Mouse (Mus musculus) liver, embryonic 13.5 days (tissue): Measurements from ENCODE around the gene Spns1. TPM values are rescaled to one million over a fixed set of nuclear protein-coding genes. Genes with fewer than 3 reads are reported as not detected.
A peak's percentile ranks its signal among the peaks of the same experiment; 100 is the strongest.

ENCODE experiments used
- ATAC-seq: fragments of 200-750 bp; cut with Nextera tagmentation; 2 replicates; pipeline ENCODE4 v1.8.0; 2017; ENCODE audit warnings: low read depth, mild to moderate bottlenecking, moderate number of reproducible peaks, moderate library complexity
- DNase-seq: peaks from one replicate; pipeline ENCODE4 v3.0.0; 2022
- H3K27ac ChIP-seq: fragments of 300-500 bp; sonication (generic); 2 replicates; pipeline ENCODE4 v1.5.1; 2015; ENCODE audit warnings: moderate library complexity, mild to moderate bottlenecking, inconsistent platforms
- H3K27me3 ChIP-seq: fragments of 300-500 bp; sonication (generic); 2 replicates; pipeline ENCODE4 v1.6.1; 2015; ENCODE audit warnings: mild to moderate bottlenecking, inconsistent platforms
- H3K36me3 ChIP-seq: fragments of 300-500 bp; sonication (generic); 2 replicates; pipeline ENCODE4 v1.6.1; 2015; ENCODE audit warnings: mild to moderate bottlenecking, inconsistent platforms
- H3K4me1 ChIP-seq: fragments of 300-500 bp; sonication (generic); replicated peaks from 2 replicates; pipeline ENCODE4 v1.6.1; 2015; ENCODE audit warnings: inconsistent platforms
- H3K4me2 ChIP-seq: fragments of 300-500 bp; sonication (generic); 2 replicates; pipeline ENCODE4 v1.6.1; 2015; ENCODE audit warnings: inconsistent platforms, mild to moderate bottlenecking, moderate library complexity
- H3K4me3 ChIP-seq: fragments of 300-500 bp; sonication (generic); replicated peaks from 2 replicates; pipeline ENCODE4 v1.5.1; 2015; ENCODE audit warnings: mild to moderate bottlenecking, inconsistent platforms
- H3K9ac ChIP-seq: fragments of 300-500 bp; sonication (generic); 2 replicates; pipeline ENCODE4 v1.6.1; 2015; ENCODE audit warnings: mild to moderate bottlenecking, inconsistent platforms
- H3K9me3 ChIP-seq: fragments of 300-500 bp; sonication (generic); replicated peaks from 2 replicates; pipeline ENCODE4 v1.6.1; 2016; ENCODE audit warnings: inconsistent platforms
- WGBS: fragments of 180-500 bp; shearing (Covaris S2); methylation state at CpG from one replicate; pipeline ENCODE4 v1.1.7; 2015; ENCODE audit not compliant: insufficient replicate concordance; 5-methylcytosine and 5-hydroxymethylcytosine counted together
- polyA plus RNA-seq: library from polyadenylated mRNA; unstranded; fragments of >200 nt; fragmentation: Nextera tagmentation; extraction: Ambion mirVana; gene quantifications from 2 replicates; pipeline ENCODE4 v1.2.1, GENCODE M21; 2015

Spns1 gene
- polyA plus RNA-seq, 1 experiment from 2014 or later: 19.7 TPM

GRCm38 (mm10) chr7:126353251-126353993, 23.8 kb downstream of the Spns1 start:
- DNase-seq: no peak

GRCm38 (mm10) chr7:126351419-126351951, 25.8 kb downstream of the Spns1 start:
- Histone ChIP-seq H3K4me3 (no peak overlapping the region), H3K4me2 (no peak overlapping the region), H3K36me3 (no peaks in the 10 kb centered on the region), H3K27ac (no peak overlapping the region), H3K9ac (no peak overlapping the region), H3K27me3 (no peaks in the 10 kb centered on the region), H3K4me1 (peaks cover 47% of the 10 kb centered on the region), H3K9me3 (no peaks in the 10 kb centered on the region)
- WGBS: 67% methylated on average over 10 of the region's 10 CpGs
- DNase-seq (no peak), ATAC-seq (no peak)

More at GRCm38 (mm10) chr7:126353251-126353993, 23.8 kb downstream of the Spns1 start:
- no peak for ATAC-seq
- H3K4me2 ChIP-seq: no peak overlapping the region
- H3K4me3 ChIP-seq: no peak overlapping the region
- H3K27me3 ChIP-seq: no peaks in the 10 kb centered on the region
- H3K27ac ChIP-seq: no peak overlapping the region
- peaks cover 59% of the 10 kb centered on the region for H3K4me1 ChIP-seq
- WGBS: 47% methylated on average over 11 of the region's 11 CpGs
- H3K36me3 ChIP-seq: no peaks in the 10 kb centered on the region
- no peak overlapping the region for H3K9ac ChIP-seq
- no peaks in the 10 kb centered on the region for H3K9me3 ChIP-seq

DNA sequence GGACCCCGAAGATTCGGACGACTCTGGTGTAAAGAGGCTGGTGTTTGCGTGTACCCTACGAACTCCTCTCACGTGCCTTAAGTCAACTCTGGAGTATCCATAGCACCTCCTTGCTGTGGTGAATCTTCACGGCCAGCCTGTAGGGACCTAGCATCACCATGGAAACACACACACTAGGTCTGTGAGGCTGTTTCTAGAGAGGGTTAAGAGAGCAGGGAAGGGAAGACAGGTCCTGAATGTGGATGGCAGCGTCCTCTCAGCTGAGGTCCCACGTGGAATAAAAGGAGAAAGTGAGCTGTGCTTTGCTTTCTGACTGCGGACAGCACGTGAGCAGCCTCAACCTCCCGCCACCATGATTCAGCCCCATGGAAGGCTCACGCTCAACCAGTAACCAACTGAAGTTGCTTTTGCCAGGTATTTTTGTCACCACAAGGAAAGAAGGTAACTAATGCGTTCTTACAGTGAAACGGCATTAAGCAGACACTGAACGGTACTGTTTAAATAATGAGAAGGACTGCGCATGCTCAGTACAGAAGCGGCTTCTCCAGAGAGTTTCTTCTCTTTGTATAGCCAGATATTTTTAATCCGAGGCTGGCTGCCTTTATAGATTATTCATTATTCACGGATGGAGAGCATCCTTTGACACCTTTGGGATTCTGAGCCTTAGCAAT, 26.4 kb downstream of the Spns1 start:
- Histone ChIP-seq H3K9me3 (no peaks in the 10 kb centered on the region), H3K27ac (no peak overlapping the region), H3K36me3 (no peaks in the 10 kb centered on the region), H3K9ac (no peak overlapping the region), H3K4me3 (no peak overlapping the region), H3K27me3 (no peaks in the 10 kb centered on the region), H3K4me2 (0 out of 2 replicates have a peak overlapping the region, but pooled peaks have one; percentile 6), H3K4me1 (peaks cover 41% of the 10 kb centered on the region)
- DNase-seq: no peak
- 63% methylated on average over 20 of the region's 20 CpGs for WGBS
- no peak for ATAC-seq

DNA sequence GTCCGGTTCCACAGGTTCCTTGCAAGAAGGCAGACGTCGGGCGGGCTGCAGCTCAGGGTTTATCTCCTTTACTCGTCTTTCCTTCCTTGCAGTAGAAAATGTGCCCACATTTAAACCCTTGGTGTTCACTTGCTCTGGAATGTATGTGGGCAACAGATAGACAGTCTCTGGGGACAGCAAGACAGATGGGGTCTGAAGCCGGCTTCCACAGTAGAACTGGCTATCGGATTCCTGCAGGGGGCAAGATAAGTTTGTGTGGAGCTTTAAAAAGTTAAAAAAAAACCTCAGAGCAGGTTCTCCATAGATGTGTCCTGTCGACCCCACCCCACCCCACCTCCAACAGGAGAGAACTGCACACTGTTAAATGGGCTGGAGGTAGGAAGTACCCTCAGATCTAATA, 29.0 kb downstream of the Spns1 start:
- Histone ChIP-seq H3K4me1 (peaks cover 15% of the 10 kb centered on the region), H3K4me2 (peak overlapping the region; percentile 6; the same call in 1 of the 2 replicates), H3K27ac (peak overlapping the region; percentile 61; the same call in 1 of the 2 replicates), H3K36me3 (no peaks in the 10 kb centered on the region), H3K4me3 (no peak overlapping the region), H3K9ac (no peak overlapping the region), H3K9me3 (no peaks in the 10 kb centered on the region), H3K27me3 (peaks cover 4% of the 10 kb centered on the region; the same call in 1 of the 2 replicates)
- ATAC-seq (peak; percentile 85), DNase-seq (peak; percentile 42)
- 17% methylated on average over 8 of the region's 8 CpGs for WGBS

- Histone ChIP-seq H3K36me3 (no peaks in the 10 kb centered on the region), H3K9me3 (no peaks in the 10 kb centered on the region), H3K9ac (no peak overlapping the region), H3K4me1 (peaks cover 14% of the 10 kb centered on the region), H3K27ac (no peak overlapping the region), H3K4me2 (no peak overlapping the region), H3K27me3 (peaks cover 4% of the 10 kb centered on the region; the same call in 1 of the 2 replicates), H3K4me3 (no peak overlapping the region)
- ATAC-seq: no peak
- DNase-seq: no peak
- WGBS: 44% methylated on average over 1 of the region's 1 CpGs
These were observed 30.2 kb downstream of the Spns1 start for GRCm38 (mm10) chr7:126347098-126347497.

DNA sequence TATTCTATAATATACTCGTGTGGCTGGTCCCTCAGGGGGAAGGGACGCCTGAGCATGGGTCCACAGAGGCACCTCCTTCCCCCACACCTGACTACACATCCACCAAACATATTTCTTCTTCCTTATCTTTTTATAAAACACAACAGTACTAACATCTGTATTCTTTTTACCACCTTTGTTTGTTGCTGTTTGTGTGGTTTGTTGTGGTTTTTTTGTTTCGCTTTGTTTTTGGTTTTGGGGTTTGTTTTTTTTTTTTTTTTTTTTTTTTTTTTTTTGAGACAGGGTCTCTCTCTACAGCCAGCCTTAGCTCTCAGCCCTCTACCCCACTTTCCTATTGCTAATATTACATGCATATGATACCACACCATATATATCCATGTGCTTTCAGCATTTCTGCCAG, 31.3 kb downstream of the Spns1 start:
- Histone ChIP-seq H3K9me3 (no peaks in the 10 kb centered on the region), H3K36me3 (no peaks in the 10 kb centered on the region), H3K4me3 (no peak overlapping the region), H3K4me1 (peaks cover 14% of the 10 kb centered on the region), H3K4me2 (no peak overlapping the region), H3K27ac (no peak overlapping the region), H3K27me3 (peaks cover 4% of the 10 kb centered on the region; the same call in 1 of the 2 replicates), H3K9ac (no peak overlapping the region)
- DNase-seq (no peak), ATAC-seq (no peak)
- 50% methylated on average over 3 of the region's 3 CpGs for WGBS

DNA sequence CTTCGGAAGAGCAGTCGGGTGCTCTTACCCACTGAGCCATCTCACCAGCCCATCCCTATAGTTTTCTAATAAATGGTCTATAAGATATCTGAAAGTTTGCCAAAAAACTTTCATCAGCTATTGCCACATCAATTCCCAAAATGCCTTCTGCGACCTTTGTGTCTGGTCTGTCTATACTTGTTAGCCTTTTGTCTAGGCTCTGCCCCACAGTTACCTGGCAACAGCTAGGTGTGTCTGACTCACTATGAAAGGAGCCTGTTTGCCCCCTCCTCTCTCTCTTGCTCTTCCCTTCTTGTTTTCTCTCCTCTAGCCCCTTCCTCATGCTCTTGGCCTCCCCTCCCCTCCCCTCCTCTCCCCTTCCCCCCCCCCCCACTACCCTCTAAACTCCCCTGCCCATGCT, 31.7 kb downstream of the Spns1 start:
- Histone ChIP-seq H3K9ac (no peak overlapping the region), H3K4me1 (peaks cover 16% of the 10 kb centered on the region), H3K4me2 (no peak overlapping the region), H3K9me3 (no peaks in the 10 kb centered on the region), H3K27me3 (peaks cover 4% of the 10 kb centered on the region; the same call in 1 of the 2 replicates), H3K4me3 (no peak overlapping the region), H3K36me3 (no peaks in the 10 kb centered on the region), H3K27ac (no peak overlapping the region)
- DNase-seq (no peak), ATAC-seq (no peak)
- WGBS: 64% methylated on average over 3 of the region's 3 CpGs

GRCm38 (mm10) chr7:126340896-126341295, 36.4 kb downstream of the Spns1 start:
- Histone ChIP-seq H3K9me3 (no peaks in the 10 kb centered on the region), H3K4me3 (no peak overlapping the region), H3K9ac (no peak overlapping the region), H3K27ac (no peak overlapping the region), H3K4me1 (0 out of 2 replicates have a peak, but pooled peaks cover 9% of the 10 kb centered on the region), H3K27me3 (peaks cover 4% of the 10 kb centered on the region; the same call in 1 of the 2 replicates), H3K4me2 (no peak overlapping the region), H3K36me3 (no peaks in the 10 kb centered on the region)
- 33% methylated on average over 6 of the region's 6 CpGs for WGBS
- no peak for DNase-seq
- ATAC-seq: no peak

- Histone ChIP-seq H3K9me3 (no peaks in the 10 kb centered on the region), H3K27ac (no peak overlapping the region), H3K9ac (no peak overlapping the region), H3K36me3 (no peaks in the 10 kb centered on the region), H3K4me3 (no peak overlapping the region), H3K27me3 (peaks cover 4% of the 10 kb centered on the region; the same call in 1 of the 2 replicates), H3K4me1 (0 out of 2 replicates have a peak, but pooled peaks cover 9% of the 10 kb centered on the region), H3K4me2 (no peak overlapping the region)
- 55% methylated on average over 6 of the region's 6 CpGs for WGBS
- DNase-seq: no peak
- ATAC-seq: peak; percentile 57; the same call in 1 of the 2 replicates
These were observed 37.0 kb downstream of the Spns1 start for GRCm38 (mm10) chr7:126340206-126340618.

GRCm38 (mm10) chr7:126339521-126339971, 37.7 kb downstream of the Spns1 start:
- Histone ChIP-seq H3K27ac (no peak overlapping the region), H3K9me3 (no peaks in the 10 kb centered on the region), H3K4me3 (no peak overlapping the region), H3K9ac (no peak overlapping the region), H3K4me1 (0 out of 2 replicates have a peak, but pooled peaks cover 9% of the 10 kb centered on the region), H3K36me3 (no peaks in the 10 kb centered on the region), H3K4me2 (no peak overlapping the region), H3K27me3 (peaks cover 1% of the 10 kb centered on the region; the same call in 1 of the 2 replicates)
- WGBS: 75% methylated on average over 8 of the region's 8 CpGs
- no peak for ATAC-seq
- DNase-seq: no peak

GRCm38 (mm10) chr7:126338906-126339305, 38.3 kb downstream of the Spns1 start:
- ATAC-seq (no peak), DNase-seq (no peak)
- Histone ChIP-seq H3K4me1 (0 out of 2 replicates have a peak, but pooled peaks cover 9% of the 10 kb centered on the region), H3K27ac (no peak overlapping the region), H3K4me3 (no peak overlapping the region), H3K4me2 (no peak overlapping the region), H3K9ac (no peak overlapping the region), H3K36me3 (no peaks in the 10 kb centered on the region), H3K27me3 (no peaks in the 10 kb centered on the region), H3K9me3 (no peaks in the 10 kb centered on the region)
- 65% methylated on average over 8 of the region's 8 CpGs for WGBS
